Mouse (Mus musculus) bone marrow macrophage, adult 2 months (primary cell): ENCODE data around the gene Plau.

Experiments
- CTCF ChIP-seq: IDR thresholded peaks from 2 replicates; pipeline ENCODE4 v1.5.1; 2012; ENCODE audit warnings: low read depth, mild to moderate bottlenecking, low read length, moderate library complexity
- POLR2A ChIP-seq: IDR thresholded peaks from 2 replicates; pipeline ENCODE4 v1.6.1; 2012; ENCODE audit warnings: mild to moderate bottlenecking, low read depth, low read length, borderline replicate concordance

- no peak for TF ChIP-seq POLR2A
- TF ChIP-seq CTCF: no peak
These were observed 41.9 kb upstream of the Plau start for GRCm38 (mm10) chr14:20794589-20794988.
